Mouse (Mus musculus) heart, embryonic 11.5 days (tissue): ENCODE measurements around the gene Sox5. TPM values are rescaled to one million over a fixed set of nuclear protein-coding genes. Genes with fewer than 3 reads are reported as not detected.

Source experiments
- ATAC-seq: fragments of 200-750 bp; cut with Nextera tagmentation; replicated peaks from 2 replicates; pipeline ENCODE4 v1.8.0; 2017; ENCODE audit warnings: moderate library complexity; ENCODE audit not compliant: insufficient number of reproducible peaks, low FRiP score, low TSS enrichment
- H3K27ac ChIP-seq: fragments of 300-500 bp; sonication (generic); 2 replicates; pipeline ENCODE4 v1.5.1; 2014; ENCODE audit warnings: mild to moderate bottlenecking, low read depth, low read length
- H3K27me3 ChIP-seq: fragments of 300-500 bp; sonication (generic); 2 replicates; pipeline ENCODE4 v1.6.1; 2014; ENCODE audit warnings: mild to moderate bottlenecking, low read length, mixed read lengths; ENCODE audit not compliant: control insufficient read depth, insufficient read depth
- H3K36me3 ChIP-seq: fragments of 300-500 bp; sonication (generic); 2 replicates; pipeline ENCODE4 v1.6.1; 2014; ENCODE audit warnings: mild to moderate bottlenecking, low read length, moderate library complexity, mixed read lengths; ENCODE audit not compliant: control insufficient read depth, insufficient read depth
- H3K4me1 ChIP-seq: fragments of 300-500 bp; sonication (generic); 2 replicates; pipeline ENCODE4 v1.6.1; 2014; ENCODE audit warnings: low read length; ENCODE audit not compliant: control insufficient read depth, insufficient read depth
- H3K4me2 ChIP-seq: fragments of 300-500 bp; sonication (generic); 2 replicates; pipeline ENCODE4 v1.6.1; 2014; ENCODE audit warnings: mild to moderate bottlenecking, moderate library complexity
- H3K4me3 ChIP-seq: fragments of 300-500 bp; sonication (generic); 2 replicates; pipeline ENCODE4 v1.5.1; 2014; ENCODE audit warnings: low read depth, low read length
- H3K9ac ChIP-seq: fragments of 300-500 bp; sonication (generic); 2 replicates; pipeline ENCODE4 v1.6.1; 2014; ENCODE audit warnings: mild to moderate bottlenecking, low read depth, low read length, moderate library complexity
- H3K9me3 ChIP-seq: fragments of 300-500 bp; sonication (generic); replicated peaks from 2 replicates; pipeline ENCODE4 v1.6.1; 2016; ENCODE audit warnings: low read length; ENCODE audit not compliant: control insufficient read depth
- WGBS: fragments of 180-500 bp; shearing (Covaris S2); extraction: QIAGEN DNeasy Blood & Tissue Kit; methylation state at CpG from one replicate; pipeline ENCODE4 v1.1.7; 2014; ENCODE audit not compliant: insufficient replicate concordance; 5-methylcytosine and 5-hydroxymethylcytosine counted together
- polyA plus RNA-seq: library from polyadenylated mRNA; unstranded; fragments of >200 nt; fragmentation: Nextera tagmentation; extraction: Ambion mirVana; gene quantifications from 2 replicates; pipeline ENCODE4 v1.2.1, GENCODE M21; 2014

Gene Sox5
- polyA plus RNA-seq, 1 experiment from 2014 or later, result 16.2 TPM

- Histone ChIP-seq H3K9ac (no peak overlapping the region), H3K27ac (no peak overlapping the region), H3K4me2 (no peak overlapping the region), H3K4me3 (no peak overlapping the region), H3K27me3 (no peaks in the 10 kb centered on the region), H3K9me3 (no peaks in the 10 kb centered on the region), H3K4me1 (no peaks in the 10 kb centered on the region), H3K36me3 (no peaks in the 10 kb centered on the region)
- 76% methylated on average over 6 of the region's 6 CpGs for WGBS
- ATAC-seq, result no peak
Measured at GRCm38 (mm10) chr6:143878525-143878924, 903.3 kb downstream of the Sox5 start.

GRCm38 (mm10) chr6:143868790-143869189 lies 913.0 kb downstream of the Sox5 start:
- no peaks in the 10 kb centered on the region for H3K36me3 ChIP-seq
- H3K4me3 ChIP-seq, result no peak overlapping the region
- no peaks in the 10 kb centered on the region for H3K9me3 ChIP-seq
- H3K27me3 ChIP-seq, result no peaks in the 10 kb centered on the region
- H3K27ac ChIP-seq, result no peak overlapping the region
- WGBS, result 40% methylated on average over 3 of the region's 3 CpGs
- H3K4me1 ChIP-seq, result peaks cover 12% of the 10 kb centered on the region
- no peak for ATAC-seq
- no peak overlapping the region for H3K4me2 ChIP-seq
- no peak overlapping the region for H3K9ac ChIP-seq

- no peak overlapping the region for H3K4me2 ChIP-seq
- no peaks in the 10 kb centered on the region for H3K9me3 ChIP-seq
- no peak overlapping the region for H3K9ac ChIP-seq
- no peaks in the 10 kb centered on the region for H3K27me3 ChIP-seq
- no peak overlapping the region for H3K27ac ChIP-seq
- no peak for ATAC-seq
- peaks cover 15% of the 10 kb centered on the region for H3K4me1 ChIP-seq
- no peaks in the 10 kb centered on the region for H3K36me3 ChIP-seq
- WGBS, result 63% methylated on average over 3 of the region's 3 CpGs
- no peak overlapping the region for H3K4me3 ChIP-seq
Measured at GRCm38 (mm10) chr6:143868155-143868685, 913.6 kb downstream of the Sox5 start.

- peaks cover 15% of the 10 kb centered on the region for H3K4me1 ChIP-seq
- no peaks in the 10 kb centered on the region for H3K9me3 ChIP-seq
- ATAC-seq, result 0 out of 2 replicates have a peak, but pooled peaks have one; percentile 53
- no peak overlapping the region for H3K4me3 ChIP-seq
- no peaks in the 10 kb centered on the region for H3K27me3 ChIP-seq
- 13% methylated on average over 5 of the region's 5 CpGs for WGBS
- no peaks in the 10 kb centered on the region for H3K36me3 ChIP-seq
- peak overlapping the region; percentile 29; the same call in 1 of the 2 replicates for H3K4me2 ChIP-seq
- peak overlapping the region; percentile 41; the same call in 1 of the 2 replicates for H3K27ac ChIP-seq
- no peak overlapping the region for H3K9ac ChIP-seq
Measured at GRCm38 (mm10) chr6:143867029-143867428, 914.7 kb downstream of the Sox5 start.

- 23% methylated on average over 9 of the region's 9 CpGs for WGBS
- peak overlapping the region; percentile 29; the same call in 1 of the 2 replicates for H3K4me2 ChIP-seq
- H3K9me3 ChIP-seq, result no peaks in the 10 kb centered on the region
- ATAC-seq, result no peak
- no peak overlapping the region for H3K9ac ChIP-seq
- H3K36me3 ChIP-seq, result no peaks in the 10 kb centered on the region
- no peaks in the 10 kb centered on the region for H3K27me3 ChIP-seq
- H3K4me3 ChIP-seq, result no peak overlapping the region
- H3K4me1 ChIP-seq, result peaks cover 15% of the 10 kb centered on the region
- peak overlapping the region; percentile 41; the same call in 1 of the 2 replicates for H3K27ac ChIP-seq
Measured at GRCm38 (mm10) chr6:143866566-143866965, 915.2 kb downstream of the Sox5 start.

GRCm38 (mm10) chr6:143862611-143863110 lies 919.1 kb downstream of the Sox5 start:
- Histone ChIP-seq H3K9ac (no peak overlapping the region), H3K36me3 (no peaks in the 10 kb centered on the region), H3K4me3 (no peak overlapping the region), H3K4me1 (peaks cover 13% of the 10 kb centered on the region), H3K27ac (no peak overlapping the region), H3K4me2 (no peak overlapping the region), H3K27me3 (peaks cover 19% of the 10 kb centered on the region), H3K9me3 (no peaks in the 10 kb centered on the region)
- no peak for ATAC-seq
- 57% methylated on average over 6 of the region's 6 CpGs for WGBS

GRCm38 (mm10) chr6:143860036-143860435 lies 921.7 kb downstream of the Sox5 start:
- Histone ChIP-seq H3K27me3 (peaks cover 19% of the 10 kb centered on the region), H3K4me1 (0 out of 2 replicates have a peak, but pooled peaks cover 3% of the 10 kb centered on the region), H3K4me2 (no peak overlapping the region), H3K9me3 (no peaks in the 10 kb centered on the region), H3K36me3 (no peaks in the 10 kb centered on the region), H3K4me3 (no peak overlapping the region), H3K27ac (no peak overlapping the region), H3K9ac (no peak overlapping the region)
- 81% methylated on average over 7 of the region's 7 CpGs for WGBS
- ATAC-seq, result no peak

GRCm38 (mm10) chr6:143859535-143859934 lies 922.2 kb downstream of the Sox5 start:
- H3K27me3 ChIP-seq, result peaks cover 19% of the 10 kb centered on the region
- no peak for ATAC-seq
- H3K4me3 ChIP-seq, result no peak overlapping the region

GRCm38 (mm10) chr6:143858551-143858950 lies 923.2 kb downstream of the Sox5 start:
- no peaks in the 10 kb centered on the region for H3K36me3 ChIP-seq
- H3K9me3 ChIP-seq, result no peaks in the 10 kb centered on the region
- no peak overlapping the region for H3K9ac ChIP-seq
- H3K27ac ChIP-seq, result no peak overlapping the region
- peaks cover 19% of the 10 kb centered on the region for H3K27me3 ChIP-seq
- no peak overlapping the region for H3K4me3 ChIP-seq
- H3K4me2 ChIP-seq, result no peak overlapping the region
- 0 out of 2 replicates have a peak, but pooled peaks cover 3% of the 10 kb centered on the region for H3K4me1 ChIP-seq
- ATAC-seq, result no peak
- 84% methylated on average over 2 of the region's 2 CpGs for WGBS

More at GRCm38 (mm10) chr6:143859535-143859934, 922.2 kb downstream of the Sox5 start:
- H3K4me1 ChIP-seq, result 0 out of 2 replicates have a peak, but pooled peaks cover 3% of the 10 kb centered on the region
- no peak overlapping the region for H3K4me2 ChIP-seq
- WGBS, result 75% methylated on average over 15 of the region's 15 CpGs
- no peak overlapping the region for H3K9ac ChIP-seq
- H3K9me3 ChIP-seq, result no peaks in the 10 kb centered on the region
- H3K36me3 ChIP-seq, result no peaks in the 10 kb centered on the region
- H3K27ac ChIP-seq, result no peak overlapping the region
